Mouse (Mus musculus) heart, embryonic 12.5 days (tissue): ENCODE data around the gene Zfp652. TPM values are rescaled to one million over a fixed set of nuclear protein-coding genes. Genes with fewer than 3 reads are reported as not detected.

ENCODE experiments used
- ATAC-seq: fragments of 200-750 bp; cut with Nextera tagmentation; 2 replicates; pipeline ENCODE4 v1.8.0; 2017; ENCODE audit warnings: moderate TSS enrichment, moderate library complexity; ENCODE audit not compliant: insufficient number of reproducible peaks, low FRiP score
- H3K27ac ChIP-seq: fragments of 300-500 bp; sonication (generic); 2 replicates; pipeline ENCODE4 v1.5.1; 2016; ENCODE audit warnings: mild to moderate bottlenecking, moderate library complexity; ENCODE audit not compliant: poor library complexity, severe bottlenecking
- H3K27me3 ChIP-seq: fragments of 300-500 bp; sonication (generic); replicated peaks from 2 replicates; pipeline ENCODE4 v1.6.1; 2016; ENCODE audit warnings: mild to moderate bottlenecking, moderate library complexity
- H3K36me3 ChIP-seq: fragments of 300-500 bp; sonication (generic); 2 replicates; pipeline ENCODE4 v1.6.1; 2016; ENCODE audit warnings: mild to moderate bottlenecking, moderate library complexity
- H3K4me1 ChIP-seq: fragments of 300-500 bp; sonication (generic); replicated peaks from 2 replicates; pipeline ENCODE4 v1.6.1; 2016; ENCODE audit warnings: mild to moderate bottlenecking
- H3K4me2 ChIP-seq: fragments of 300-500 bp; sonication (generic); 2 replicates; pipeline ENCODE4 v1.6.1; 2016; ENCODE audit warnings: mild to moderate bottlenecking, moderate library complexity
- H3K4me3 ChIP-seq: fragments of 300-500 bp; sonication (generic); 2 replicates; pipeline ENCODE4 v1.5.1; 2016; ENCODE audit warnings: mild to moderate bottlenecking
- H3K9ac ChIP-seq: fragments of 300-500 bp; sonication (generic); 2 replicates; pipeline ENCODE4 v1.6.1; 2016; ENCODE audit warnings: mild to moderate bottlenecking, moderate library complexity
- H3K9me3 ChIP-seq: fragments of 300-500 bp; sonication (generic); replicated peaks from 2 replicates; pipeline ENCODE4 v1.6.1; 2016; ENCODE audit warnings: mild to moderate bottlenecking, moderate library complexity
- WGBS: fragments of 180-500 bp; shearing (Covaris S2); methylation state at CpG from one replicate; pipeline ENCODE4 v1.1.7; 2016; 5-methylcytosine and 5-hydroxymethylcytosine counted together
- polyA plus RNA-seq: library from polyadenylated mRNA; unstranded; fragments of >200 nt; fragmentation: Nextera tagmentation; extraction: Ambion mirVana; gene quantifications from 2 replicates; pipeline ENCODE4 v1.2.1, GENCODE M21; 2016

The Zfp652 gene
- polyA plus RNA-seq, 1 experiment from 2014 or later = 12.8 TPM

DNA sequence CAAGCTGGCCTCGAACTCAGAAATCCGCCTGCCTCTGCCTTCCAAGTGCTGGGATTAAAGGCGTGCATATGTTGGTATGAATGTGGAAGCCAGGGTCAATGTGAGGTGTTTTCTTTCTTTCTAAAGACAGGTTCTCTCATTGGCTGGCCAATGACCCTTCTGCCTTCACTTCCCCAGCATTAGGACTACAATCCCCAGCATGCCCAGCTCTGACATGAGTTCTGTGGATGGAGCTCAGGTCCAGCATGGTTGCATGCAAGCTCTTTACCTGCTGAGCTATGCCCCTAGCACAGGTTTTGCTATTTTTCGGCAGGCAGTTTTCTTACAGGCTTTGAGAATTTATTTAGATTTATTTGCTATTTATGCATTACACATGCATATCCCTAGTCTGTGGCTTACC, 144.8 kb downstream of the Zfp652 start:
- no peak overlapping the region for H3K9ac ChIP-seq
- WGBS = 73% methylated on average over 4 of the region's 4 CpGs
- peaks cover 2% of the 10 kb centered on the region; the same call in 1 of the 2 replicates for H3K27me3 ChIP-seq
- no peak overlapping the region for H3K27ac ChIP-seq
- peaks cover 3% of the 10 kb centered on the region; the same call in 1 of the 2 replicates for H3K9me3 ChIP-seq
- peaks cover 10% of the 10 kb centered on the region for H3K4me1 ChIP-seq
- ATAC-seq = no peak
- H3K4me2 ChIP-seq = no peak overlapping the region; the same call in 1 of the 2 replicates
- no peaks in the 10 kb centered on the region for H3K36me3 ChIP-seq
- H3K4me3 ChIP-seq = no peak overlapping the region

DNA sequence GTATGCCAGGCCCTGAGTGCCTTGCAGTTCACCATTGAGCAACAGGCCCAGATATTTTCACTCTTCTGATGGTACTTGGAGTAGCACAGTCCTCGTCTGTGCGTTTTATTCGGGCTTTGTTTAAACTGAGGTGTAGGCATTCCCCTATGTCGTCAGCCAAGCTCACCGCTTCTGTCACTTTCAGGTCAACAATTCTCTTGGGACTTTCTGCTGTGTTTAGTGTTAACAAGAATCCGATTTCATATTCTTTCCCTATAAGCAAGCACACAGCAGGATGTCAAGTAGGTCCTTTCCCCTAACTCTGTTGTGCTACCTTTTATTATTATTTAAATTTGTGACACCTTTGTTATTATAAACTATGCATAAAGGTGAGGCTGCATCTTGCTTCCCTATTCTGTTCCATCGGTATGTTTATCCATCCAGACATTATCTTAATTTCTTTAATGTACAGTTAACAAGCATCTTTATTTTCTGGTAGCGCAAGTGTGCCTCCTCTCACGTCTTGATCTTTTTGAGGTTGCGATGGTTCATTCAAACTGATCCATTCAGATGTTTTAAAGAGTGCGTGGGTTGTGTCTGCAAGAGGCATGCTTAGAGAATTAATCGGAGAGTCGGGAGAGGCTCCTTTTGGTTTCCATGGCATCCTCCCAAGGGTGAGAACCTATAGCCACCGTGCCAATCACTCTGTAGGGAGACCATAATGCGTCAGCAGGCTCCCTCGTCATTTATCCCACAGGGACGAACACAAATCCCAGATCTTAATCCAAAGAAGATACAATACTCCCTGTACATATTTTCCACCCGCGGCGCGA, 145.4 kb downstream of the Zfp652 start:
- Histone ChIP-seq H3K27me3 (no peaks in the 10 kb centered on the region), H3K4me3 (peak overlapping the region; percentile 77), H3K4me1 (peaks cover 10% of the 10 kb centered on the region), H3K36me3 (no peaks in the 10 kb centered on the region), H3K27ac (peak overlapping the region; percentile 96), H3K9me3 (peaks cover 3% of the 10 kb centered on the region; the same call in 1 of the 2 replicates), H3K4me2 (peak overlapping the region; percentile 79), H3K9ac (peak overlapping the region; percentile 73)
- WGBS = 24% methylated on average over 21 of the region's 21 CpGs
- no peak for ATAC-seq

DNA sequence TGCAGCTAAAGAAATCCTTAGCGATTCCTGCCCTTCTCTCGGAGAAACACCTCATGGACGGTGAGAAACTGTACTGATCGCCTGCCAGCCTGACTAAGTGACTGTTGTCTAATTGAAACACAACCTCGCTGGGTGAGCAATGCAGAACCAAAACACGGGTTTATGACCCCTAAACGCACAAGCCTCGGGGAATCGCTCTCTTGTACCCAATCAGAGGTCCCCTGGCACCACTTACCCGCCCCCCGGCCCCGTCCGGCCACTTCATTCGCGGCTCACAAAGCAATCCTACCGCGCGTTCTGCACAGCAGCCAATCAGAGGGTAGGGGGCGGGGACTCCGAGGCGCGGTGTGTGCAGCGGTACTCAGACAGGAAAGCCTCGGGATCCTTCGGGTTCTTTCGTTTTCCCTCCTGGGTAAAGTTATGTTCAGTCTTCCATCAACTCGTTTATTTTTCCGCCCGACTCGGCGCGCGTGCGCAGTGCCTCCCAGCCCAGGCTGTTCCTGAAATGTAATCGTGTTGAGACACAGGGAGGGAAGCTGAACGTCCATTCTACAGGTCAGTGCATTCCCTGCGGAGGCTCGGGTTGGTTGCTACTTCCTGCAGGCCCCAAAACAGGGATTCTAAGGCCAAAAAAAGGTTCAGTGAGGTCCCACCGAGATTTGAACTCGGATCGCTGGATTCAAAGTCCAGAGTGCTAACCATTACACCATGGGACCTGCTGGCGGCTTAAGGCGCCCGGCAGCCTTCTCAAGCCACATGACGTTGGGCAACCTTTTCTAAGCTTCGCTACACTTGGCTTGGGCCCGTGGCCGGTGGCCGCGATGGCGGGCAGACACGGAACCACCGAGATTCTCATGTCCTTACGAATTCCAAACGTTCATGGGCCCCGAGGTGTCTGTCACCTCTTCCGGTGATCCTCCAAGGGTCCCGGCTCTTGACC, 146.3 kb downstream of the Zfp652 start:
- WGBS = under 1% methylated on average over 58 of the region's 58 CpGs
- Histone ChIP-seq H3K27me3 (no peaks in the 10 kb centered on the region), H3K36me3 (no peaks in the 10 kb centered on the region), H3K9ac (peak overlapping the region; percentile 73), H3K4me1 (peaks cover 10% of the 10 kb centered on the region), H3K27ac (peak overlapping the region; percentile 96), H3K4me3 (peak overlapping the region; percentile 77), H3K4me2 (peak overlapping the region; percentile 79), H3K9me3 (no peaks in the 10 kb centered on the region)
- ATAC-seq = peak; percentile 98

DNA sequence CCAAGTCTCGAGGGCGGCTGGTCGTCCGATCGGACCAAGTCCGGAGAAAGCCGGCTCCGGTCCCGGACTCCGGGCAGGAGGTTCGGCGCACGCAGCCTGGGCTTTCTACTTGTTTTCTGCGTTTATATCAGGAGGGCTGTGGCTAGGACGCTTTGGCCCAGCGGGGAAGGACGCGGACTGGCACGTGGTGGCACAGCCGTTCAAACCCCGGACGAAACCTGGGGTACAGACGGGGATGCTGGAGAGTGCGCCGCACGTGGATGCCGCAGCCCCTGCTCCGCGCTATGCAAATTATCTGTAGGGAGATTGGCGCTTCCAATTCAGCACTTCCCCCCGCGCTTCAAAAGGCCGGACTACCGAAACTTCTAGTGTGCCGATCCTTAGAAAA, 147.0 kb downstream of the Zfp652 start:
- peak; percentile 70 for ATAC-seq
- Histone ChIP-seq H3K4me1 (peaks cover 10% of the 10 kb centered on the region), H3K27ac (peak overlapping the region; percentile 96), H3K36me3 (no peaks in the 10 kb centered on the region), H3K27me3 (no peaks in the 10 kb centered on the region), H3K4me2 (peak overlapping the region; percentile 79), H3K9ac (peak overlapping the region; percentile 66), H3K9me3 (no peaks in the 10 kb centered on the region), H3K4me3 (peak overlapping the region; percentile 77)
- under 1% methylated on average over 35 of the region's 35 CpGs for WGBS

DNA sequence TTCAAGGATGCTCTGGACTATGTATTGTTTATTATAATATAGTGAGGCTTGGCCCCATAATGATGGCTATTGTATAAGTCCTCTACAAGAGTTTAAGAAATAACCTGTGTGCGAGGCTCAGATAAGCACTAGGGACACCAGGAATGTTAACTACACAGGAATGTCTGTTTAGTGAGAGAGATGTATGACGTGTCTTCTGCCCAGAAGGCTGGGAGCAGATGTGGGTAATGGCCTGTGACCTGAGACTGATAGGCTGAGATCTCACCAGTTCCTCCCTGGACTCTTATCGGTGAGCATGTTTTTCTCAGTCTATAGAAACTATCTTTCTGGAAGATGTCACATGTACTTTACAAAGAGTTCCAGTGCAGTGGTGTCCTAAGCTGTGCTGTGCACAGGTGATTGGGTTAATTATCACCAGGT, 147.6 kb downstream of the Zfp652 start:
- Histone ChIP-seq H3K4me2 (peak overlapping the region; percentile 79), H3K27ac (0 out of 2 replicates have a peak overlapping the region, but pooled peaks have one; percentile 20), H3K36me3 (no peaks in the 10 kb centered on the region), H3K9me3 (no peaks in the 10 kb centered on the region), H3K9ac (peak overlapping the region; percentile 66), H3K27me3 (no peaks in the 10 kb centered on the region), H3K4me3 (peak overlapping the region; percentile 77), H3K4me1 (peaks cover 10% of the 10 kb centered on the region)
- no peak for ATAC-seq
- WGBS = 17% methylated on average over 3 of the region's 3 CpGs

DNA sequence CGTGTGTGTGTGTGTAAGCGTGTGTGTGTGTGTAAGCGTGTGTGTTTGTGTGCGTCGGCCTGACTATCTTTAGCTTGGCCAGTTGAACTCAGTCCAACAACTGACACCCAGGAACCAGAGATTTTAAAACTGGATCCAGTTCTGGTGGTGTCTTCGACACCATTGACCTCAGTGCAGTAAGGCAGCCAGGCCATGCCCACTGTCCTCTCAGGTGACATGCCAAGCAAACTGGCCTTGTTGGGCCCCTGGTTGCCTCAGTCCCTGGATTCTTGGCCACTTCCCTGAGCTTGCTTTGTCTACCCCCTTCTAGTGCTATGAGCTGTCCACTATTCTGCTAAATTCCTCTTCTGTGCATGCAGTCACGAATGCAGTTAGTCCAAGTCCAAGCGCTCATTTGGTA, 148.9 kb downstream of the Zfp652 start:
- H3K4me3 ChIP-seq = no peak overlapping the region
- no peaks in the 10 kb centered on the region for H3K36me3 ChIP-seq
- 0 out of 2 replicates have a peak, but pooled peaks cover 3% of the 10 kb centered on the region for H3K27me3 ChIP-seq
- no peak for ATAC-seq
- no peak overlapping the region for H3K9ac ChIP-seq
- H3K4me2 ChIP-seq = no peak overlapping the region
- H3K27ac ChIP-seq = no peak overlapping the region
- no peaks in the 10 kb centered on the region for H3K9me3 ChIP-seq
- WGBS = 92% methylated on average over 8 of the region's 8 CpGs
- H3K4me1 ChIP-seq = peaks cover 10% of the 10 kb centered on the region

DNA sequence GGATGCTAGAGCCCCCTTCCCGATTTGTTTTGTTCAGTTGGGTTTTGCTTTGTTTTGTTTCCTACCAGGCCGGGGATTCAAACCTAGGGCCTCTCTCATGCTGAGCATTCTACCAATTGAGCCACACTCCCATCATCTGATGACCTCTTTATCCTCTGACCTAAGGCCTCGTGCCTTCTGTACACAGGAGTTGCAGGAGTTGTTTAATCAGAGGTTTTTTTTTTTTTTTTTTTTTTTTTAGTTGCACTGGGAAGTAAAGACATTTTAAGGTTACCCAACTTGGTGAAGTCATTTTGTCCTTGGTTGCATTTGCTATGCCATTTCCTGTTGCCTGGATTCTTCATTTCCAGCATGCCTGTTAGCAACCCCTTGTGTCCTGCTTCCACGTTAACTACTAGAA, 157.0 kb downstream of the Zfp652 start:
- Histone ChIP-seq H3K27me3 (0 out of 2 replicates have a peak, but pooled peaks cover 6% of the 10 kb centered on the region), H3K9ac (no peak overlapping the region), H3K9me3 (no peaks in the 10 kb centered on the region), H3K36me3 (no peaks in the 10 kb centered on the region), H3K4me1 (no peaks in the 10 kb centered on the region), H3K27ac (no peak overlapping the region), H3K4me2 (no peak overlapping the region), H3K4me3 (no peak overlapping the region)
- ATAC-seq = no peak
- WGBS = 75% methylated on average over 4 of the region's 4 CpGs

DNA sequence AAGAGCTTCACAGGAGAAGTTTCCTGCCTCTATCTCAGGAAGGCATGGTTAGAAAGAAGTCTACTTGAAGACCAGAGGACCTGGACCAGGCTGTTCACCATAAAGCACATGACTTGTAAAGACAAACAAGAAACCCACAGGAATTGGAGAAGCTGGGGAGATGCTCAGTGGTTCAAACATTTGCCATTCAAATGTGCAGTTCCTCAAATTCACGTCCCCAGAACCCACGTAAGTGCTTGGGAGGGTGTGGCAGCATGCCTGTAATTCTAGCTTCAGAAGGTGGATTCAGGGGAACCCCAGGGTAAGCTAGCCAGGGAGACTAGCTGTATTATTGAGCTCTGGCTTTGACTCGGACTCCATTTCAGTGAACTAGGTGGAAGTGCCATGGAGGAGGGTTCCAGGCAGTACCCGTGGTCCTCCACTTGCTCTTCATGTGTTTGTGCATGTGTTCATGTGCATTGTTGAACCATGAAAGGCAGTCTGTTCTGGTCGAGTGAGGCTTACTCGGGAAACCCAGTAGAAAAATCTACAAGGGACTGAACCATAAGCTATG, 157.5 kb downstream of the Zfp652 start:
- H3K9ac ChIP-seq = no peak overlapping the region
- no peaks in the 10 kb centered on the region for H3K36me3 ChIP-seq
- H3K4me2 ChIP-seq = no peak overlapping the region
- no peaks in the 10 kb centered on the region for H3K4me1 ChIP-seq
- no peak overlapping the region for H3K27ac ChIP-seq
- no peaks in the 10 kb centered on the region for H3K9me3 ChIP-seq
- no peak for ATAC-seq
- 0 out of 2 replicates have a peak, but pooled peaks cover 6% of the 10 kb centered on the region for H3K27me3 ChIP-seq
- 66% methylated on average over 6 of the region's 6 CpGs for WGBS
- no peak overlapping the region for H3K4me3 ChIP-seq

DNA sequence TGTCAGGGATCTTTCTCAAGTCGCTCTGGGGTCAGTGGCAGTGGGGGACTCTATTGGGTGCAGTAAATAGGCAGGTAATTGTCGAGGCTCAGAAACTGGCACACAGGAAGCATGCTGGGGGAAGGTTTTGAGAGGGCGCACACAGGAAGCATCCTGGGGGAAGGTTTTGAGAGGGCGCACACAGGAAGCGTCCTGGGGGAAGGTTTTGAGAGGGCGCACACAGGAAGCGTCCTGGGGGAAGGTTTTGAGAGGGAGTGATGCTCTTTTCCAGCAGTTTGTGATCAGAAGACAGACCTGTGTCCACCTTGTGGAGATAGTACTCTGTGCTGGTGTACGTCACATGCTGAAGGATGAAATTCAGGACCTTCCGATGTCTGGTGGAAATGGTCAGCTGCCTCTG, 163.3 kb downstream of the Zfp652 start:
- H3K4me3 ChIP-seq = no peak overlapping the region
- H3K4me2 ChIP-seq = peak overlapping the region; percentile 39
- H3K27me3 ChIP-seq = peaks cover 6% of the 10 kb centered on the region; the same call in 1 of the 2 replicates
- H3K36me3 ChIP-seq = no peaks in the 10 kb centered on the region
- ATAC-seq = no peak
- 31% methylated on average over 9 of the region's 9 CpGs for WGBS
- H3K9ac ChIP-seq = no peak overlapping the region
- no peak overlapping the region for H3K27ac ChIP-seq
- no peaks in the 10 kb centered on the region for H3K9me3 ChIP-seq
- H3K4me1 ChIP-seq = 0 out of 2 replicates have a peak, but pooled peaks cover 2% of the 10 kb centered on the region

DNA sequence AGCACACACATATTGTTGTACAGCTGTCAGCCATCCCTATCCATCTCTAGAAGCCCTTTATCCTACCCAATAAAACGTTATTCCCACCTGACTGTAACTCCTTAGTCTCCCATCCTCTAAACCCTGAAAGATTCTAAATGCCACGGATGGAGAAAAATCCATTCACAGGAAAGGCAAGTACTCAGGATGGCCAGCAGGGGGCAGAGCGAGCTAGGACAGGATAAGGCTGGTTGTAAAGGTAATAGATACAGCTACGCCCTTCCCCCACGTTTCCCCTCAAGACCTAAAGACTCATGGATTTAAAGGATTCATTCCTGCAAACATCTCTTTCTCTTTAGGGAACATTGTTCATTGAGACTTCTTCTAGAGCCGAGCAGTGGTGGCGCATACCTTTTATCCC, 163.8 kb downstream of the Zfp652 start:
- Histone ChIP-seq H3K9me3 (no peaks in the 10 kb centered on the region), H3K9ac (no peak overlapping the region), H3K36me3 (no peaks in the 10 kb centered on the region), H3K27ac (no peak overlapping the region), H3K27me3 (peaks cover 8% of the 10 kb centered on the region), H3K4me3 (no peak overlapping the region), H3K4me2 (peak overlapping the region; percentile 39), H3K4me1 (0 out of 2 replicates have a peak, but pooled peaks cover 2% of the 10 kb centered on the region)
- 19% methylated on average over 7 of the region's 7 CpGs for WGBS
- no peak for ATAC-seq
